Mouse (Mus musculus): ENCODE results near the gene Notch1.

Gene Notch1

GRCm38 (mm10) chr2:26498694-26499093 lies 17.8 kb downstream of the Notch1 start:
- DNase-seq: no peak

DNA sequence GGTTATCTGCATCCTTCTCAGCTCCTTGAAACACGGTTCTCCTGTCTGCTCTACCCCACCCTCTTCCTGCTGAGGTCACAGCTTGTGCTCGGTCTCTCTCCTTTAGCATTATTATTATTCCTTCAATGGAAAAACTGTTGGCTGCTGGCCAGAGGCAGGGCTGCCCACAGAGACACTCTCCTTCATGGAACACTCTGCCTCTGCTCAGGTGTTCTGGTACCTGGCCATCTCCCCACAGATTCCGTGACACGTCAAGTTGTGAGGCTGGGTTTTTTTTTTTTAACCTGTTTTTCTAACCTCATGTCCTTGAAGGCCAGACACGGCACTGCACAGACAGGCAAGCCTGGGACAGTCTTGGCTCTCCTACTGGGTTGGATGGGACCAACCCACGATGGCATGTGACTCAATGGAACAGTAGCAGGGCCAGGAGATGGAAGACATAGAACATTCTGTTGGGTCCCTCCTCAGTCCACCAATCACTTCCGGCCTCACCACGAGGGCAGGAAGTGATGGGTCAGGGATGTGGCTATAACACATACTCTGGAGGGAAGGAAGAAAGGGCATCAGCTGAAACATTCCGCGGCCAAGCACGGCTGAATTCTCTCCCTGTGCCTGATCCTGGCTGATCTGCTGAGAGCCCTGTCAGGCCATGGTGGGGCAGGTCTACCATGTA lies 18.5 kb downstream of the Notch1 start:
- DNase-seq: no peak

- no peak for DNase-seq
Measured at GRCm38 (mm10) chr2:26496451-26496850, 20.0 kb downstream of the Notch1 start.

DNA sequence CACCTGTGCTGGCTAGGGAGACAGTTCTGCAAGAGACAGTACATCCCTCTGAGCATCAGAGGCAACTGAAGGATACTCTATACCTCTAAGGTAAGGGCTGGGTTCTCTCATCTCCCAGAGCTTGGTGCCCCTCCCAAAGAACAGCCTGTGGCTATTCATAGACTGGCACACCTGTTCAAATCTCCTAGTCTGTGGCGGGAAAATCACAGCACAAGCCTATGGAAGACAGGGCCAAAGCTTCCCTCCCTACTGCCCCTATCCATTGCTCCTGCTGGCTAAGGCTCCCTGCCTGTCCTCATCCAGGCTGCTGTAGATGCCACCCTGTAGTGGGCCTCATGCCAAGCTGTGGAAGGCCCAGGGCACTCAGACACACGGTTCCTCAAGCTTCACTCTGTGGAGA lies 20.8 kb downstream of the Notch1 start:
- DNase-seq: no peak

- no peak for DNase-seq
Measured at GRCm38 (mm10) chr2:26494991-26495390, 21.5 kb downstream of the Notch1 start.

- no peak for DNase-seq
Measured at GRCm38 (mm10) chr2:26494396-26494795, 22.1 kb downstream of the Notch1 start.

DNA sequence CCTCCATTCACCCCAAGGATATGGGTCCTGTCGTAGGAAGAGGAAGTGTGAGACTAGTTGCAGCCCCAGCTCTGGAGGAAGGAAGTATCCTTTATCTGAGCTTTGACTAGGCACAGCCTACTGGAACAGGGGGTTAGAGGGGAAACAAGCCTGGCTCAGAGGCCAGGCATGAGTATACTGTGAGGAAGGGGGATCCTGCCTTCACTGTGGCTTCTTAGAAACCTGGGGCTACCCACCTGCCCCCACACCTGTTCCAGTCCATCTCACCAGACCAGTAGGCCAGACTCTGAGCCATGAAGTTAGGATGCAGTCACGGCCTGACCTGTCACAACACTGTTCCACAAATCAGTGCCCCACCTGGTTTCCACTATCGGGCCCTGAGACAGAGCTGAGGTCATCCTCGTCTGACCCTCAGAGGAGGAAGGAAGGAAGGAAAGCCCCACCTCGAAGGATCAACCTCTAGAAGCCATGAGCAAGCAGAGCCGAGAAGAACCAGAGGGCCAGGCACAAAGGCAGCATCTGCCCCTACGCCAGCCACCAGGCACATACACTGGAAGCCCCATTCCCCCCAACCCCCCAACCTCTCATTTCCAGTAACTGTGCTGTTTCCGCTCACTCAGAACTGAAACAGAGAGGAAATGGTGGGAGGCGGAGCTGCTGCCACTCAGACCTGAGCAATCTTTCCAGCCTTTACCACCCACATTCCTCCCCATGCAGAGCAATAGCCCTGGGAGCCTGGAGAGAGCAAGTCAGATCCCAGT lies 23.3 kb downstream of the Notch1 start:
- peak; percentile 73 for DNase-seq

DNA sequence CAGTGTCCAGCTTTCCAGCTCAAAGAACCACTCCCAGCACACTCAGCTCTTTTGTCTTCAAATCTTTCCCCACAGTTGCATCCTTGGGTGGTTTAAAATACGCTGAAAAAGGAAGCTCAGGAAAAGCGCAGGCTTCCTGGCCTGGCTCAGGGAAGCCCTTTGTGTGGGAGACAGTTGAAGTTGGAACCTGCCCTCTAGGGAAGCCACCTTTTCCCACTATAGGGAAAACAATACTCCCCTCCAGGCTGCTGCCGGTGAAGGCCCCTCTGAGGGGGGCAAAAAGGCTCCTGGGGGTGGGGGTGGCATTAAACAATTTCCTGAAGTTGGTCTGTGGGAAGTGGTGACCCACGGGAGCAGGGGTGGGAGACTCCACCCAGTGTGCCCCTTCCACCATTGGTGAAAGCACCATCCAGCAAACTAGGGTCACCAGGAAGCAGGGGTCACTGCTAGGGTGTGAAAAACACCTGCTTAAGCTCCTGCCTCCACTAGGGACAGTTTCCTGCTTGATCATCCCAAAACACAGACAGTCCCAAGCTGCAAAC lies 25.6 kb downstream of the Notch1 start:
- no peak for DNase-seq

GRCm38 (mm10) chr2:26488535-26489135 lies 27.8 kb downstream of the Notch1 start:
- DNase-seq: peak; percentile 41

DNA sequence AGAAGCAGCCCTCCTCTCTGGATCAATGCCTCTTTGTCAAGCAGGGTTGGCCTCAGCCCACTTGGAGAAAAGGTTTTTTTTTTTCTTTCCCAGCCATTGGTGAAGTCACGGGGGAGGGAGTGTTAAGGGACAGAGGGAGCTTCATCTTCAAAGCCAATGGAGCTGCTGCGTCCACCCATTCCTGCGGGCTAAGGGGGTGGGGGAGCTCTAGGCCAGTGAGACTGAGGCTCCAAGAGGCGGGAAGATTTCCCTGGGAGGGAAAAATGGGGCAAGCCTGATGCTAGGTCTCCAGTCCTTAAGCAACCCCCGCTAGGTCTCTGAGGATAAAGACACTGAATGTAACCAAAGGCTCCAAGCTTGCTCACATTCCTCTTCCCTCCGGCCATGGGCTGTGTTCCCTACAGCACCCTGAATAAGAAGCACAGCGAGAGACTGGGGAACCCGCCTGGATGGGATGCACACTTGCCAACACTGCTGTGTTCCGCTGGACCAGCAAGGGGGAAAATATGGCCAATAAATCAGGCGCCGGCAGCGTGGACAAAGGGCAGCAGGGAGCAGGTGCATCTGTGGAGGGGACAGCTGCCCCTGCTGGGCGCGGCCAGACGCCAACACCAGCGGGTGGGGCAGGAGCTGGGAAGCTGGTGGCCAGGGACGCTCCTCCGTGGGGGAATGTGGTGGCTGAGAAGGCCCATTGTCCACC lies 29.0 kb downstream of the Notch1 start:
- no peak for DNase-seq

GRCm38 (mm10) chr2:26486835-26487321 lies 29.6 kb downstream of the Notch1 start:
- DNase-seq: no peak

- DNase-seq: no peak
Measured at GRCm38 (mm10) chr2:26486264-26486810, 30.1 kb downstream of the Notch1 start.

DNA sequence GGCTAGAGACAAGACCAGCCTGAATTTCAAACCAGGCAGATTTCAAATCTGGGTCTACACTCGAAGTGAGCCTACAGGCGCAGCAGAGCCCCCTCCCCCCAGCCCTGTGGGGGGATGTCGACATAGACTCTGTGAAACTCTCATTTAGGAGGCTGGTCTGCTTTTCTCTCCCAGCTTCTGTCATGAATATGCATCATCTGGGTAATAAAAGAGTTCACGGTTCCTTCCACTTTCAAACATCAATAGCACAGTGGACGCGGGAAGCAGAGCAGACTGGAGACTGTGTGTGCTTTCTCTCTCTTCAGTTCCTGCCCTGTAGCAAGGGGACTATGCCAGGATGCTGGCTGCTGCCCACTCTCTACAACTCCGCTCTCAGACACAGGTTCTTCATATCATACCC lies 30.8 kb downstream of the Notch1 start:
- no peak for DNase-seq

DNA sequence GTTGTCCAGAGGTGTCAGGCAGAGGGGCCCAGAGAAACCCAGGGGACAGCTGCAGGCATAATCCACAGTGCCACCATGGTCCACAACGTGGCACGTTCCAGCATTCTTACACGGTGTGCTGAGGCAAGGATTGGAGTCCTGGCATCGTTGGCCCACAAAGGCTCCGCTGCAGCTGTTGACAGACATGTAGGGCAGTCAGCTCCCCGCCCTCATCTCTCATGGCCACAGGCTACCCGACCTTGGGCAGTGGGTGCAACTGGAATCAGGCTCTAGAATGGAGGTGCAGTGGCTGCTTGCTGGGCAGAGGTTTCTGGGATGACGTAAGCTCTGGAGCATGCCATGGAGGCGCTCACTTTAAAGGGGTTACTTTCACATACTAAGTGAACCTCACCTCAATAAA lies 31.2 kb downstream of the Notch1 start:
- no peak for DNase-seq

- DNase-seq: no peak
Measured at GRCm38 (mm10) chr2:26484169-26484568, 32.3 kb downstream of the Notch1 start.

GRCm38 (mm10) chr2:26483230-26483869 lies 33.1 kb downstream of the Notch1 start:
- DNase-seq: no peak

DNA sequence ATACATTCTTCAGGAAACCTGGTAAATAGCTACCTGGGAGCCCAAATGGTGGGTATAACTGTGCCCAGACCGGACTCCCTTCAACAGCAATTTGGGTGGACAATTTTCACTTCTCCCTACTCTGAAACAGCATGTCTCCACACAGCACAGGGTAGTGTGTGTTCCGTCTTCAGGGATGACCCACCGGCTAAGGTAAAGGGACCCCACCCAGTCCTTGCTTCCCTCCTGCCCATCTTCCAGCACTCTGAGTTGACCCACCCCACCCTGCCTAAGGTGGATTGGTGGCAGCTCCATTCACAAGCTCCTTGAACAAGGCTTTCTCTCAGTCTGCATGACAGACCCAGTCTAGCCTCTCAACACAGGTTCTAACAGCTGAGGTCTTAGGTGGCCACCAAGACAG lies 33.6 kb downstream of the Notch1 start:
- DNase-seq: no peak

DNA sequence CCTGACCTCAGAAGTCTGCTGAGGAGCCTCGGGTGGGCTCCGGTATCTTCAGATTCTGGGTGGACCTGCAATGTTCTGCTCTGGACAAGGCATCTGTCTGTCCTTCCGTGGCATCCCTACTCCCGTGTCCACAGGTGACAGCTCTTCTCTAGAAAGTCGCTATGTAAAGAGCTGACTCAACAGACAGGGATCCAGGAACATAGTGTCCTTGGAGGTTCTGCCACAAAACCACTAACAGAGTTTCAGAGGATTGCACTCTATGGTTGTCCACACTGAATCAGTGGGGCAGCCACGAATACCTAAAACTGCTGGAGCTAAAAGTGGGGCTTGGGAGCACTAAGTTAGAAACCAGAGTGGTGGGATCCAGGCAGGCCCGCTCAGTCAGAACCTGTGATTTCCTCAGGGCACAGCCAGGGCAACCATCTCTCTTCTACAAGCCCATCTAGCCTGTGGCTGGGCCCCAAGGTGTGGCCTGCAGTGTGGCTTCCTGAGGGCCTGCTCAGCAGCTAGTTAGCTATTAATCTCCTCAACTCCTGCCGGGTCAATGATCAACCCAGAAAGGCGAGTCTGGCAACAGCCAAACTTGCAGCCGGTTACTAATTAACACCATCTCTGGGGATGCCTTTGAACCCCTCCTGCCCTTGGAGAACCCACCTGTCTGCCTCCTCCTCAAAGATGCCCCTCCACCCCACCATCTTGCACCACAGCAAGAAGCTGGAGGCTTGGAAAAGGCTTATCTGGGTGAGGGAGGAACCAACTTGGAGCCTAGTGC lies 34.6 kb downstream of the Notch1 start:
- DNase-seq: no peak

GRCm38 (mm10) chr2:26480911-26481310 lies 35.6 kb downstream of the Notch1 start:
- no peak for DNase-seq

- DNase-seq: no peak
Measured at GRCm38 (mm10) chr2:26478685-26479205, 37.7 kb downstream of the Notch1 start.

GRCm38 (mm10) chr2:26477911-26478310 lies 38.6 kb downstream of the Notch1 start:
- DNase-seq: no peak
